Mouse (Mus musculus) fibroblast of lung, adult 2 months (primary cell): ENCODE results near the gene Cbfa2t3.

Experiments
- DNase-seq: peaks from one replicate; pipeline ENCODE4 v3.0.0-alpha.2; 2011; ENCODE audit warnings: low read depth

Cbfa2t3 gene

DNA sequence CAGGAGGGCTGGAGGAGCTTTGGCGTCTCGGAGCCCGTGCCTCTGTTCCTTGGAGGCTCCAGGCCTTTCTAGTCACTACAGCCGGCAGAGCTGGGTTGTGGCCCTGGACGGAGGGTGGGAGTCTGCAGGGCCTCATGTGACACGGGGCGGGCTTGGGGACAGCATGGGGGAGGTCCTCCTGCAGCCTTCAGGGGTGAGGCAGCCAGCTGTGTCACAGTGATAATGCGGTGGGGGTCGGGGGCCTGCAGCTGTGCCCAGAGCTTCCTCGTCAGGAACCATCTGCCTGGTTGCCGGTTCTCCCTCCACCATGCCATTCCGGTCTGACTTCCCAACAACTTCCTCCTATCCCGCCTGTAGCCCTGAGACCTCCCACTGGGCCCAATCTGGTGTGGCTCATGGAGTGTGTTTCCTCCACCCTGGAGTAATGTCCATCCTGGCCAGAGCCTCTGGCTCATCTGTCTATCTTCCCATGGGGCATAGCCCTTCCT lies at the start of gene Cbfa2t3:
Gene Cbfa2t3, minus strand, starts transcription at position 105 of the 488 bp plus-strand sequence.
- no peak for DNase-seq

GRCm38 (mm10) chr8:122747825-122748224 lies 48.9 kb upstream of the Cbfa2t3 start:
- DNase-seq: no peak

DNA sequence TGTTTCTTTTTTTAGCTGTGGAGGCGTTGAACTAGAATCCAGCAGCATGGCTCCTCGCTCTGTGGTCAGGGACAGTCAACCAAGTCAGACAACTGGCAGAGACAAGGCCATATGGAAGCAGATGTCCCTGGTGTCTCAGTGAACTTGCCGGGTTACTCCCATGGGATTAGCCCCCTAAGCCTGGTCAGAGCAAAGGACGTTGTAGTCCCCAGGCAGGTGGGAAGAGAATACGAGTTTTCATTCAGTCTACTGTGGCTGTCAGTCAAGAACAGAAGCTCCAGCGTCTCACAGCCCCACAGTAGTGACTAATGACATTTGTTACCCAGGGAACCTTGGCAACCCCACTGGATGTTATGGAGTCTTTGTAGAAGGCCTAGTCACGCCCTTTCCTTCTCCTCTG lies 47.5 kb upstream of the Cbfa2t3 start:
- no peak for DNase-seq

GRCm38 (mm10) chr8:122745750-122746275 lies 46.9 kb upstream of the Cbfa2t3 start:
- no peak for DNase-seq

DNA sequence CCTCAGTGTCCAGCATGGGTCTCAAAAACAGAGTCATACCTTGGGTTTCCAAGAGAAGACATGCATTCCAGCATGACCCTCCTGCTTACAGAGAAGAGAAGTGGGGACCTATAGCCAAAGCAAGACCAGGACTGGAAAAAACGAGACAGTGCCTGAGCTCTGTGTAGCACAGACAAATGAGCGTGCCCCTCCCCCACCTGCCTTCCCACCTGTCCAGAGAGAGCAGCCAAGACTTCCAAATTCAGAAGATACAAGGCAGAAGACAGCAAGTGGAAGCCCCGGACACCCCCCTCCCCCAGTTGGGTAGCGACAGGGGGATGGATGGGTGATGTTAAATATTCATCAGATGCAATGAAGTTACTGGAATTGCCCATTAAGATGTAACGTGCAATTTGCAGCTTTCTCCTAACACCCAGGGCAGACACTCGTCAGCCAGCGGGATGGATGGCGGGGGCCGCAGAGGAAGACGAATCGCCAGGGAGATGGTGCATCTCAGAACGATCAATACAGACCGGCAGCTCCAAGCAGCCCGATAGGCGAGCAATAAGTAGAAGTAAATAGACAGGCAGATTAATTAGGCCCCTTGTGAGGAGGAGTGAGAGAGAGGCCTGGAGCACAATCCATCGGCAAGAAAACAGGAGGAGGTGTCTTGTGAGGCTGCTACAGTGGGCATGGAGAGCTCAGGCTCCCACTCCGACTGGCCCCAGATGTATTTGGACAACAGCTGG lies 46.3 kb upstream of the Cbfa2t3 start:
- DNase-seq: no peak

DNA sequence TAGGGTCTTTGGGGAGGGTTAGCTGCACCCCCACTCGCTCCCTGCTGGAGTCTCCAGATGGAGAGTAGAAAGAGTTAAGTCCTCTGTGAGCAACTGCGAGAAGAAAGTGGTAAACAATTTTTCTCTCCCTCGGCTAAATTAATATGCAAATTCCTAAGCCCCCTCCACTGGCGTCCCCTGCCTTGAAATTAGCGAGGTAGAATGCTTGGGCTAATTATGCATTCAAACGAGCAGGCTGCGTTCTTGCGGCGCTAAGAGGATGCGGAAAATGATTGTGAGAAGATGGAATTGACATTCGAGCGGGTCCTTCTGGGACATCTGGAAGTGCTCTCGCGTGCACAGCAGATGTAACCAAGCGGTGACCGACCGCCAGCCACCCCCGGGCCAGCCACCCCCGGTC lies 43.6 kb upstream of the Cbfa2t3 start:
- DNase-seq: no peak

- DNase-seq: no peak
Measured at GRCm38 (mm10) chr8:122739102-122739725, 40.3 kb upstream of the Cbfa2t3 start.

GRCm38 (mm10) chr8:122737886-122738285 lies 39.0 kb upstream of the Cbfa2t3 start:
- DNase-seq: no peak

- no peak for DNase-seq
Measured at GRCm38 (mm10) chr8:122737071-122737470, 38.2 kb upstream of the Cbfa2t3 start.

- DNase-seq: no peak
Measured at GRCm38 (mm10) chr8:122736623-122737022, 37.7 kb upstream of the Cbfa2t3 start.

DNA sequence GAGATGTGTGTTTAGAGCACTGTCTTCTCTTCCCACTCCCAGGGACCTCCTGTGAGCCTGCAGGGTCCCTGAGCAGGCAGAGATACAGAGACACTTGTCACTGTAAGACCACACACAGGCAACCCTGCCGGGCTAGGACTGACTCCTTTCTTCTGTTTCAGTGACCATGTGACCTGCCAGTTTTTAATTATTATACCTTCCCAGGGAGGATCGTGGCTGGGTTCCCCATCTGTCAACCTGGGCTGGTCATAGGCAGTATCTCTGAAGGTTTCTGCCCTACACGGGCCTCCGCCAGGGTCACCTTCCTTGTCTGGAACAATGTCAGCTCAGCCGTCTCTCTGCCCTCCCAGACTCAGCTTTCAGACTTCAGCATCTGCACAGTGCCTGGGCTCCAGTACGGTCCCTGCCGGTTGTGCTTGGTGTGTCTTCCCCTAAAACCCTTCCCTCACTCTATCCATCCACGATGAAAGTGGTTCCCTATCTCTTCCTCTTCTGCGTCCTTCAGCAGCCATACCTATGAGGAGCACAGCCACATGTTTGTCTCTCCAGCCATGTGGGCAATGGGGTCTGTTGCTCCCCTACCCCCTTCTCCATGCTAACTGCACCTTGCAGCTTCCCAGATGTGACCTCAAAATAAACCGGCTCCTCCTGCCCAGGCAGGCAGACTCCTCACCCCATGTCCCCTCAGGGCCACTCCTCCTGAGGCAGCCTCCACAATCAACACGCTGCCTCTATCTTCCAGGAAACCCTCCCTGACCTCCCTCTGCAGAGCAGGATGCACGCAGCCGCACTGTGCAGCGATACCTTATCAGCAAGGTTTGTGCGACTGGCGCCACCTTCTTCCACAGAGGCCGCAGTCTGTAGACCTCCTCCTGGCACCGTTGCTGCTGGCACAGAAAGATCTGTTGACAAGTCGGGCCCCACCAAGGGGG lies 36.9 kb upstream of the Cbfa2t3 start:
- no peak for DNase-seq

GRCm38 (mm10) chr8:122735110-122735509 lies 36.2 kb upstream of the Cbfa2t3 start:
- DNase-seq: no peak

- no peak for DNase-seq
Measured at GRCm38 (mm10) chr8:122728630-122729029, 29.7 kb upstream of the Cbfa2t3 start.

DNA sequence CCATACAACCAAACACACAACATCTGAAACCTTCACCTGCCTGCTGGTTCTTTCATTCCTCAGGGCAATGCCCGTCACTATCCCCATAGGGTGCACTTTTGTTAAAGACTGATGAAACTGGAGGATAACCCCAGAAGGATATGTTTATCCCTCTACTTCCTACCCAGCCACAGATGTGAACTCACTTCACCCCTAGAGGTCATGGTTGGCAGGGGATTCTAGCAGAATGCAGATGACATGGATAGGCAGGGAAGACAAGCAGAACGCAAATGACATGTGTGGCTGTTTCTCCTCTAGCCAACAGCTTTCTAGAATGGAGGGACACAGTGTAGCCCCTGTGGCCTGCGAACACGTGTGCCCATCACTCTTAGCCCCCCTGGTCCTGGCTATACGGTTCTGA lies 28.5 kb upstream of the Cbfa2t3 start:
- DNase-seq: no peak

DNA sequence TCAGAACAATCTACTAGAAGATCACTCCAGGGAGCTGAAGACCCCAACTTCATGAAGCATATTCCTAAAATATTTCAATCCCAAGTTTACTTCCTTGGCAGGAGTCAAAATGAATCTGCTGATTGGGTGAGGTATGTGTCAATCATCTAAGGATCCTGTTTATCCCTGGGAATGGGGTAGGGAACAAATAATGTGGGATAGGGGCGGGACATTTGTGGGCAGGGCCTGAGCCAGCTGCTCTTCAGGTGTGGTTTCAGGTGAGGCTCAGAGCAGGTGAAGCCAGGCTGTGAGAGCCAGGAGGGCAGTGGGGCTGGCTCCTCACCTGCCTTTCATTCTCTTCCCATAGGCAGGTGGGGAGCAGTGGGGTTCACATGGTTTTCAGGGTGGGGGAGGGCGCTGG lies 27.9 kb upstream of the Cbfa2t3 start:
- no peak for DNase-seq

DNA sequence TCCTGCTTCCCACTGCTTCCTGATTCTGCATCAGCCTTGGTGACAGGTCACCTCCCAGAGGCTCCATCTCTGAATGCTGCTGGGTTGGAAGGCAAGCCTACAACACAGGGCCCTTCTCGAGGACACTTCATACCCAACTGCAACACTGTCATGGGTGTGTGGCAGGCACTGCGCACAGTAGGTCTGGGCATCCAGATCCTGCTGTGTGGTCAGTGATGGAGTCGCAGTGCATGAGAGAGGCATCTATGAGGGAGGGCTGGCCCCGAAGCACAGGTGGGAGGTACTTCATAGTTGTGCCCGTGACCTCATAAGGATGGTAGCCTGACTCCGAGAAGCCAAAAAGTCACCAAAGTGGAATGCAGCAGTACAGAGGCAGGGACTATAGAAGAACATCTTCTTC lies 26.3 kb upstream of the Cbfa2t3 start:
- DNase-seq: no peak

DNA sequence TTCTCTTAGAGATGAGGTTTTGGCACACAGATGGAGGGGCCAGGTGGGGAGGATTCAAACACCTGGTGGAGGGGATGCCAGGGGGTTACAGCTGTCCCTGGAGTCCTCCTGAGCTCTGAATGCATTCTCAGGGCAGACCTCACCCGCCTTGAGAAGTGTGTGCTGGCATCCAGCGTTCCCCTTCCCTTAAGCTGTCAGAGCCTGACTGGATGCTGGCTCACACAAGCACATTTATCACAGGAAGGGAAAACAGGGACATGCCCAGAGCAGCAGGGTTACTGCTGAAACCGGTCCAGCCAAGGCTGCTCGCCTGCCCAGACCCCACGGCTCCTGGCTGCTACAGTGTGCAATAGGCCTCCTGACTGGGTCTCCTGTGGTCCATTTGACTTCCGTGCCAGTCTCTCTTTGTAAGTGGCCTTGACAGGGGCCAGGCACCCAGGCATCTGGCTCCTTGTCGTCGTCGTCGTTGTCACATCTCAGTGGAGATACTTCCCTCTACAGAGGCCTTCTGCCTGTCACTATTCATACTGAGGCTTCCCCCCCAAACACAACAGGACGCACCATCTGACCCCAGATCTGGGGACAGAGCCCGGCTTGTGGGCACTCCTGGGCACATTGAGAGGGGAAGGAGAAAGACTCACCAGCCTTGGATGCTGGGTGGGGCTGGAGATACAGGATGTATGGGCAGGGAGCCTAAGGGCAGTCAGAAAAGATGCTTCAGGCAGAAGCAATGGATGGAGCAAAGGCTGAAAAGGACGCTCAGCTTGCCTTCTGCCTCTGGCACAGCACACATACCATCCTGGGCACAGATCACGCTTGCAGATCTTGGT lies 22.1 kb upstream of the Cbfa2t3 start:
- DNase-seq: no peak

DNA sequence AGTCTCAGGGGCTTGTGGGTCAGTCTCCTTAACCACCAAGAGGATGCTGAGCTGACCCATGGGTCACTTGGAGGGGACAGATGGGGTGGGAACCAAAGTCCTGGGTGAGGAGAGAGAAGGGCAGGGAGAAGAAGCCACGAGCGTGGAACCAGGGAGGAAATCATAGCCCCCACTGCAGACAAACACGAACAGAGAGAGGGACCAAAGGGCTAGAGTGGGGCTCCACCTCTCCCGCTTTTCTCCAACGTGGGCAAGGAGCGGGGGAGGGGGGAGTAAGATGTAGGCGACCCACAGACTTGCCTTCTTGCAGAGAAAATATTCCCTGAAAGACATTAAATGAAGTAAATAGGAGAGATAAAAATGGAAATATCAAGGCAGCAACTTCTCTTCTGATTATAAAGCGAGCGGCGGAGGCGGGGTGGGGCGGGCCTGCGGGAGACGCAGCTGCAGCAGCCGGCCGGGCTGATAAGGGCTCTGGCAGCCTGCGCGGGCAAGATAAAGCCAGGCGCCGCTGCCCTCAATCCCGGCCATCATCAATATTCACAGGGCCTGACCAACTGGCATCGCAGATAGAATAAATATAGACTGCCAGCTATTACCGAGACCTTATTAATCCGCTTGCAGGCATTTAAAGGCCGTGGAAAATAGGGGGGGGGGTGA lies 21.3 kb upstream of the Cbfa2t3 start:
- no peak for DNase-seq

DNA sequence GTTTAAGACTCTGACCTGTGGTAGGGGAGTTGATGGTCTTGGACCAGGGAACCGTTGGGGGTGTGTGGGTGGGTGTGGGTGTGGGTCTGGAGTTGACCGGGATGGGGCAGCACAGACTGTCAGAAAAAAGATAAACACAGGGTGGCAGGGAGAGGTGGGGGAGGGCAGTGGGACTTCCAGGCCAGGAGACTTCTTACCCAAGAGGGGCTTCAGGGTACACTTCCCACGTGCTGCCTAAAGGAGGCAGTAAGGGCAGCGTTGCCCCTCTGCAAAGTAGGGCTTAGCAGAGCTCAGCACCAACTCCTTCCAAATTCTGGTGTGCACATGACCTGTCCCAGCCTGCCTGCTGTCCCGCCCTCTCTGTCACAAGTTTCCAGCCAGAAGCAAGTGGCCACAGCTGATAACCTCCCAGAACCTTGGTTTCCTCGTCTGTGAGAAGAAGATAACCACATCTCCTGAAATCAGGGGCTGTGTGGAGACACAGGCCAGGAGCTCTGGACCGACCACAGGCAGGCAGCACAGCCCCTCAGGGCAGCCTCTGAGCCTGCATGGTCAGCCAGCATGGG lies 20.7 kb upstream of the Cbfa2t3 start:
- DNase-seq: no peak

- no peak for DNase-seq
Measured at GRCm38 (mm10) chr8:122718711-122719499, 20.0 kb upstream of the Cbfa2t3 start.
